Mouse (Mus musculus) forebrain, postnatal 0 days (tissue): ENCODE data around the gene Auts2. TPM values are rescaled to one million over a fixed set of nuclear protein-coding genes. Genes with fewer than 3 reads are reported as not detected.

Experiments used
- ATAC-seq: fragments of 200-750 bp; cut with Nextera tagmentation; 2 replicates; pipeline ENCODE4 v1.8.0; 2017; ENCODE audit warnings: mild to moderate bottlenecking, moderate library complexity
- DNase-seq: peaks from one replicate; pipeline ENCODE4 v3.0.0-alpha.2; 2015
- H3K27ac ChIP-seq: fragments of 300-500 bp; sonication (generic); 2 replicates; pipeline ENCODE4 v1.5.1; 2014; ENCODE audit warnings: low read depth, mild to moderate bottlenecking, antibody characterized with exemption, low read length, moderate library complexity, mixed read lengths
- H3K27me3 ChIP-seq: fragments of 300-500 bp; sonication (generic); 2 replicates; pipeline ENCODE4 v1.6.1; 2014; ENCODE audit warnings: mild to moderate bottlenecking, low read length, mixed read lengths; ENCODE audit not compliant: insufficient read depth
- H3K36me3 ChIP-seq: fragments of 300-500 bp; sonication (generic); 2 replicates; pipeline ENCODE4 v1.6.1; 2014; ENCODE audit warnings: mild to moderate bottlenecking, moderate library complexity; ENCODE audit not compliant: insufficient read depth
- H3K4me1 ChIP-seq: fragments of 300-500 bp; sonication (generic); 2 replicates; pipeline ENCODE4 v1.6.1; 2014; ENCODE audit warnings: antibody characterized with exemption; ENCODE audit not compliant: insufficient read depth
- H3K4me2 ChIP-seq: fragments of 300-500 bp; sonication (generic); 2 replicates; pipeline ENCODE4 v1.6.1; 2014; ENCODE audit warnings: low read depth, mild to moderate bottlenecking, moderate library complexity
- H3K4me3 ChIP-seq: fragments of 300-500 bp; sonication (generic); 2 replicates; pipeline ENCODE4 v1.5.1; 2014; ENCODE audit warnings: low read depth, low read length, mixed read lengths
- H3K9ac ChIP-seq: fragments of 300-500 bp; sonication (generic); 2 replicates; pipeline ENCODE4 v1.6.1; 2014; ENCODE audit warnings: mild to moderate bottlenecking
- H3K9me3 ChIP-seq: fragments of 300-500 bp; sonication (generic); 2 replicates; pipeline ENCODE4 v1.6.1; 2016; ENCODE audit warnings: low read length
- CTCF ChIP-seq: sonication (generic); IDR thresholded peaks from 2 replicates; pipeline ENCODE4 v1.5.1; 2016; ENCODE audit warnings: antibody characterized with exemption, control low read depth, low read depth
- WGBS: fragments of 180-500 bp; shearing (Covaris S2); extraction: QIAGEN DNeasy Blood & Tissue Kit; methylation state at CpG from one replicate; pipeline ENCODE4 v1.1.7; 2014; 5-methylcytosine and 5-hydroxymethylcytosine counted together
- polyA plus RNA-seq: library from polyadenylated mRNA; unstranded; fragments of >200 nt; fragmentation: Nextera tagmentation; extraction: Ambion mirVana; gene quantifications from 2 replicates; pipeline ENCODE4 v1.2.1, GENCODE M21; 2015
- total RNA-seq: library from RNA; depleted of rRNA; stranded (reverse); fragments of >200 nt; gene quantifications from 2 replicates; pipeline ENCODE4 v1.2.3, GENCODE M21; 2014

The Auts2 gene
- total and polyA plus RNA-seq, 2 experiments from 2014 or later = 40.9 to 66.2 TPM

DNA sequence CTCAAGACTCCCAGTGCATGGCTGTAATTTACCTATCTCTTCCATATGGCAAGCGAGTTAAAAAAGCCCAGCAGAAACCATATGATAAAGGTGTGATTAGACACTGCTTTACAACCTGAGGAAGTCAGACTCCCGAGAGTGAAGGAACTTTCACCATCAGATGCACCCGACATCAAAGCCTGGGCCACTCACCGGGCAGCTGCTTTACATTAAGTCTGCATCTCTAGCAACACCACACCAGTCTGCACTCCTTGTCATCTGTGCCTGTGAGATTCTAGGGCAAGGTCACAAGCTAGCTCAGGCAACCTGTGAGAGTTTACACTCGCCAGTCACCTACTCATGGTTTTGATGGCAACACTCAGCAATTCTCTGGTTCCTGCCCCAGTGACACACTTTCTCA lies 596.3 kb downstream of the Auts2 start:
- 88% methylated on average over 5 of the region's 5 CpGs for WGBS
- Histone ChIP-seq H3K36me3 (no peaks in the 10 kb centered on the region), H3K4me2 (no peak overlapping the region), H3K4me3 (no peak overlapping the region), H3K4me1 (peaks cover 10% of the 10 kb centered on the region; the same call in 1 of the 2 replicates), H3K27ac (no peak overlapping the region), H3K9ac (no peak overlapping the region), H3K27me3 (no peaks in the 10 kb centered on the region), H3K9me3 (no peaks in the 10 kb centered on the region)
- DNase-seq (no peak), ATAC-seq (no peak)
- TF ChIP-seq CTCF = no peak

DNA sequence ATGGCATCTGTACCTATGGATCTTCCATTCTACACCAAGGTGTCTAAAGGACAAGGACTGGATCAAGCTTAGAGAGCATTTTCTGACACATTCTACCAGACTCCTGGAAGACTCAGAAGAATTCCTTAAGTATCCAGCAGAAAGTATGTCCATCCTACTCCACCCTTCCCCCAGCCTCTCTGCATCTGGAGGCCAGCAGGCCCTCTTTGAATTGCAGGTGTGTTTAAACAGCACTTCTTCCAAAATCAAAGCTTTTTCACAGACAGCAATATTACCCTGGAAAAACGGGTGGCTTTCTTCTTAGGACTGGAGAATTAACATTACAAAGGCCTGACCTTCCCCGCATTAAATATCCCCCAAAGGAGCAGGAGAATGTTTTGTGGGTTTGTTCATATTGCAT lies 598.4 kb downstream of the Auts2 start:
- no peak for TF ChIP-seq CTCF
- Histone ChIP-seq H3K4me1 (peaks cover 10% of the 10 kb centered on the region; the same call in 1 of the 2 replicates), H3K9ac (no peak overlapping the region), H3K36me3 (no peaks in the 10 kb centered on the region), H3K4me2 (no peak overlapping the region), H3K27me3 (no peaks in the 10 kb centered on the region), H3K27ac (no peak overlapping the region), H3K9me3 (no peaks in the 10 kb centered on the region), H3K4me3 (no peak overlapping the region)
- no peak for ATAC-seq
- WGBS = 20% methylated on average over 2 of the region's 2 CpGs
- no peak for DNase-seq

DNA sequence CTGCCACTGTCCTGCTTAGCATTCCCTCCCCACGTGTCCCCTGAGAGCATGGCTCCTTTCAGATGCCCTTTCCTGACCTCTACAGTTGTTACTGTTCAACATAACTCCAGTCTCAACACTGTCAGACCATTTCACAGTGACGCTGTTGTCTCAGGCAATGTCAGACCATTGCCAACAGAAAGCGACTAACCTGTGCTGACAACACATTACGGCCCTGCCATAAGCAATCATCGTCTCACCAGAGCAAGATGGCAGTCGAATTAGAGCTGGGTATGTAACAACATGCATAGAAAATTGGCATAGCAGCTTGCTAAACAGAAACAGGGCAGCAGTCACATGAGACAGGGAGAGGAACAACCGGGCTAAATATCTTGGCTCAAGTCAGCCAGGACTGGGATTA lies 614.4 kb downstream of the Auts2 start:
- no peak overlapping the region for H3K4me2 ChIP-seq
- H3K4me3 ChIP-seq = no peak overlapping the region
- no peak for ATAC-seq
- H3K4me1 ChIP-seq = no peaks in the 10 kb centered on the region
- 57% methylated on average over 7 of the region's 7 CpGs for WGBS
- TF ChIP-seq CTCF = no peak
- no peaks in the 10 kb centered on the region for H3K9me3 ChIP-seq
- no peaks in the 10 kb centered on the region for H3K36me3 ChIP-seq
- no peak overlapping the region for H3K27ac ChIP-seq
- H3K27me3 ChIP-seq = no peaks in the 10 kb centered on the region
- no peak for DNase-seq
- H3K9ac ChIP-seq = no peak overlapping the region

DNA sequence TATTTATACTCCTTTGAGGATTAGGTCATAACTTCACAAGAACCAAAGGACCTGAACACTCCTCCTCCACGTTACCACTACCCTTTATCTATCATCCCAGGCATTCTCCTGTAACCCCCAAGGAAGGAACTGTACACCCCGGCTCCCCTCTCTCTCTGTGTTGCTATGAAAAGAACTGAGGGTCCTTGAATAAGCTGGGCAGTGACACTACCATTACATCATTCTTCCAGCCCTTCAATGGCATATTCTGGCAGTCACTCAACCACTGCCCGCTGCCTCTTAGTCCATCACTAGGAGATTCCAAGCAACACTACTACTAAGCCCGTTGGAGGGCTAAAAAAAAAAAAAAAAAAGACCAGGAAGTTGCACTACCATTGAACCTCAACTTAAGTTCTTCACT lies 620.4 kb downstream of the Auts2 start:
- no peak for TF ChIP-seq CTCF
- no peak for ATAC-seq
- no peaks in the 10 kb centered on the region for H3K36me3 ChIP-seq
- no peak overlapping the region for H3K4me2 ChIP-seq
- no peaks in the 10 kb centered on the region for H3K27me3 ChIP-seq
- H3K27ac ChIP-seq = no peak overlapping the region
- H3K4me1 ChIP-seq = 0 out of 2 replicates have a peak, but pooled peaks cover 3% of the 10 kb centered on the region
- H3K4me3 ChIP-seq = no peak overlapping the region
- no peak for DNase-seq
- no peak overlapping the region for H3K9ac ChIP-seq
- H3K9me3 ChIP-seq = no peaks in the 10 kb centered on the region
- WGBS = 49% methylated on average over 4 of the region's 4 CpGs

DNA sequence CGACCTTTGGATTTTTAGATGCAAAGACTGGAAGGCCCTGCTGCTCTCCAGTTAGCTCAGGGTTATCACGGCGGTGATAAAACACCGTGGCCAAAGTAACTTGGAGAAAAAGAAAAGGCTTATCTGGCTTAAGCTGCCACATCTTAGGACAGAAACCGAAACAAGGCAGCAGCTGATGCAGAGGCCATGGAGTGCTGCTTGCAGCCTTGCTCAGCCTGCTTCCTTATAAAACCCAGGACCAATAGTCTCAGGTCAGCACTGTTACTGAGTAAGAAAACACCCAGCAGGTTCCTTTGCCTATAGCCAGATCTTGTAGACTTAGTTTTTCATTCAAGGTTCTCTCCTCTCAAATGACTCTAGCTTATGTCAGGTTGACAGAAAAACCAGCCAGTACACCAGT lies 621.0 kb downstream of the Auts2 start:
- Histone ChIP-seq H3K4me3 (no peak overlapping the region), H3K9ac (no peak overlapping the region), H3K36me3 (no peaks in the 10 kb centered on the region), H3K27ac (no peak overlapping the region), H3K4me1 (0 out of 2 replicates have a peak, but pooled peaks cover 3% of the 10 kb centered on the region), H3K4me2 (no peak overlapping the region), H3K27me3 (no peaks in the 10 kb centered on the region), H3K9me3 (no peaks in the 10 kb centered on the region)
- 68% methylated on average over 5 of the region's 5 CpGs for WGBS
- no peak for ATAC-seq
- no peak for TF ChIP-seq CTCF
- DNase-seq = no peak

DNA sequence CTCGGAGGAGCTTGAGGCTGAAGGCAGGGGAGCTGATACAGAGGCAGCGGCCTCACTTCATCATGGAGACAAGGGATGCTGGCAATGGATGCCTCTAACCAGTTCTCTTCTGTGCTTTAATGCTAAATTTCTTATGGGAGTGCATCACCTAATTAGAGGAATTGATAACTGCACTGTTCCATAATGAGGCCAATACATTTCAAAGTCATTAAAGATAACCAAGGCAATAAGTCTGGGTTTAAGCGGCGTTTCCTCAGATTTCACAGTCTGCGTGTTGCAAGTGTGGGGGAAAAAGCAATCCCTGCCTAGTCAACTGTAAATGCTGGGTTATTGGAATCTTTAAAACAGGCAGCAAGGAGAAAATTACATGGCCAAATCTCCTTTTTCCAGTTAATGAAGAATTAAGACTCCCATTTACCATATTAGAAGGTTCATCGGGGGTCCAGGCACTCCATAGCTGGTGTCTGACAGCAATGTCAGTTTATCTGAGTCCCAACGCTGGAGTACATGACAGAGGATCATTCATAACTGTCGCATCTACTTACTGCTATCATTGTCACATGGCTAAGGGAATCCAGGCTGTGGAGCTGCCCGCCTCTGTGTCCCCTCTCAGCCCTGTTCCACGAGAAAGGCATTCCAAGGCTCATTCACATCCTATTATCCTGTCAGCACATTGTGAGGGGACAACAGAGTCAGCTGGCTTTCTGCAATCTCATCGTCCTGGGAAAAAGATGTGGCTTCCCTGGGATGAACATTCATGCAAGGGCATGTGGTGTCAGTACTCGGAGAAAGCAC lies 623.0 kb downstream of the Auts2 start:
- Histone ChIP-seq H3K27ac (no peak overlapping the region), H3K9ac (no peak overlapping the region), H3K27me3 (no peaks in the 10 kb centered on the region), H3K9me3 (no peaks in the 10 kb centered on the region), H3K4me1 (0 out of 2 replicates have a peak, but pooled peaks cover 3% of the 10 kb centered on the region), H3K4me2 (no peak overlapping the region), H3K4me3 (no peak overlapping the region), H3K36me3 (no peaks in the 10 kb centered on the region)
- no peak for TF ChIP-seq CTCF
- DNase-seq (no peak), ATAC-seq (no peak)
- 51% methylated on average over 12 of the region's 12 CpGs for WGBS

DNA sequence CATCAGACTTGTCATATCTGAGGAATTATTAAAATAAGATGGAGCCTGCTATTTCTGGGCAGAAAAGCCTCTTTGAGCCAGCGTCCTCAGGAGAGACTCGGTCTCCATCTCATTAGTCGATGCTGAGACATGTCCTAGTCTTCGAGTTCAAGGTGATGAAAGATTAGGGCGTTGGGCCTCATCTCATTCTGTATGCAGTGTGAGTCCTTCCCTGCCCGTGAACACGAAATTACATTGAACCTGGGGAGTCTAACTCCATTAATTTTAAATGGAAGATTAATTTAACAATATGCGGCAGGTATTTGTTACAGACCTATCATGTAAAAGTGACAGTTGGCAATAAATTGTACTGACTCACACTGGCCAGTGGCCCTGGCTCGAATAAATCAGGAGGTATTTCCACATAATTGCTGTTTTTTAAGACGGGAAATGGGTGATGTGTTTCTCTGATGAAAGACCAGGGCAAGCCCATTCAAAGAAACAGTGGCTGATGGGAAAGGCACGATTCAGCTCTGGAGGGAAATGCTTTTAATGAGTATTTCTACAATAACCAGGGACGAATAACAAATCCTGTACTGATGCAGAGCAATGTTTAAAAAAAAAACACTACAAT lies 626.2 kb downstream of the Auts2 start:
- ATAC-seq = no peak
- H3K36me3 ChIP-seq = no peaks in the 10 kb centered on the region
- 33% methylated on average over 12 of the region's 12 CpGs for WGBS
- TF ChIP-seq CTCF = no peak
- no peak for DNase-seq
- 0 out of 2 replicates have a peak, but pooled peaks cover 2% of the 10 kb centered on the region for H3K4me1 ChIP-seq
- H3K9me3 ChIP-seq = no peaks in the 10 kb centered on the region
- no peak overlapping the region for H3K4me2 ChIP-seq
- H3K27ac ChIP-seq = no peak overlapping the region
- H3K4me3 ChIP-seq = no peak overlapping the region
- H3K9ac ChIP-seq = no peak overlapping the region
- H3K27me3 ChIP-seq = no peaks in the 10 kb centered on the region
